Mouse (Mus musculus): ENCODE measurements around the gene Timm8a2. TPM values are rescaled to one million over a fixed set of nuclear protein-coding genes. Genes with fewer than 3 reads are reported as not detected.
"Not testable (repeated sequence)": the region's sequence is repeated elsewhere in the genome, so short reads cannot be mapped to it uniquely, and the experiment has no call there.

The Timm8a2 gene
- polyA plus RNA-seq, 1 experiment from 2014 or later, result not detected

GRCm38 (mm10) chr14:122060642-122061041, 26.2 kb downstream of the Timm8a2 start:
- H3K27ac ChIP-seq, result no peak overlapping the region
- no peak overlapping the region for H3K4me3 ChIP-seq (replicated peaks)
- no peaks in the 10 kb centered on the region for H3K27me3 ChIP-seq
- DNase-seq, result peak; percentile 60
- ATAC-seq (ENCODE audit: low read depth), result peak; percentile 53
- H3K9me3 ChIP-seq (replicated peaks), result no peaks in the 10 kb centered on the region
- no peak overlapping the region for H3K4me2 ChIP-seq
- H3K9ac ChIP-seq, result no peak overlapping the region
- peaks cover 15% of the 10 kb centered on the region; the same call in 1 of the 2 replicates for H3K4me1 ChIP-seq (replicated peaks)
- no peaks in the 10 kb centered on the region for H3K36me3 ChIP-seq
- 5% methylated on average over 3 of the region's 3 CpGs for WGBS (ENCODE audit: insufficient replicate concordance)

GRCm38 (mm10) chr14:122061376-122061775, 26.9 kb downstream of the Timm8a2 start:
- Histone ChIP-seq H3K27me3 (no peaks in the 10 kb centered on the region), H3K36me3 (no peaks in the 10 kb centered on the region), H3K4me1 (replicated peaks) (peaks cover 18% of the 10 kb centered on the region; the same call in 1 of the 2 replicates), H3K27ac (no peak overlapping the region), H3K9me3 (replicated peaks) (no peaks in the 10 kb centered on the region), H3K4me2 (no peak overlapping the region), H3K4me3 (replicated peaks) (no peak overlapping the region), H3K9ac (no peak overlapping the region)
- WGBS (ENCODE audit: insufficient replicate concordance), result 81% methylated on average over 6 of the region's 6 CpGs
- ATAC-seq (ENCODE audit: low read depth), result no peak
- DNase-seq, result no peak

DNA sequence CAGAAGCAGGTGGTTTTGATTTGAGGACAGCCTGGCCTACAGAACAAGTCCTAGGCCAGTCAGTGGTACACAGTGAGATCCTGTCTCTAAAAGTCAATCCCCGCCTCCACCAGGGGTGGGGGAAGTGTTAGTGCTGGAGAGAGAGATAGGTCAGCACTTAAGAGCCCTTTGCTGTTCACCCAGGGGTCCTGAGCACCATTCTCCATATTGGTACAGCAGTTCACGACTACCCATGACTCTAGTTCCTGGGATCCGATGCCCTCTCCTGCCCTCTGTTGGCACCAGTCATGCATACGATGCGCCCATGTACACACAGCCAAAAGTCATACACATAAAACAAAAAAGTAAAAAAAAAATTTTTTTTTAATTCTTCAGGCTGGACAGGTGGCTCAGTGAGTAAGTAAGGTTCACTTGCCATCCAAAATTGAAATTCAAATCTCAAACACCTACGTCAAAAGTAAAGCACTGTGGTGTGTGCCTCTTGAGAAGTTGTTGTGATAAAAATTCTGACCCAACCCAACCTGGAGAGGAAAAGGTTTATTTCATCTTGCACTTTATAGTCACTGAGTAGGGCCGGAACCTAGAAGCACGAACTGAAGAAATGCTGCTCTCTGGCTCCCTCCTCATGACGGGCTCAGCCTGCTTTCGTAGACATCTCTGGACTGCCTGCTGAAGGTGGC, 28.1 kb downstream of the Timm8a2 start:
- Histone ChIP-seq H3K36me3 (no peaks in the 10 kb centered on the region), H3K27me3 (no peaks in the 10 kb centered on the region), H3K27ac (no peak overlapping the region), H3K4me1 (replicated peaks) (peaks cover 12% of the 10 kb centered on the region), H3K9me3 (replicated peaks) (no peaks in the 10 kb centered on the region), H3K4me2 (no peak overlapping the region), H3K9ac (no peak overlapping the region), H3K4me3 (replicated peaks) (no peak overlapping the region)
- DNase-seq (no peak), ATAC-seq (ENCODE audit: low read depth) (no peak)
- WGBS (ENCODE audit: insufficient replicate concordance), result 67% methylated on average over 10 of the region's 10 CpGs

GRCm38 (mm10) chr14:122063599-122063998, 29.1 kb downstream of the Timm8a2 start:
- no peak for DNase-seq
- peaks cover 12% of the 10 kb centered on the region for H3K4me1 ChIP-seq (replicated peaks)
- H3K4me3 ChIP-seq (replicated peaks), result no peak overlapping the region
- no peak overlapping the region for H3K4me2 ChIP-seq
- no peaks in the 10 kb centered on the region for H3K36me3 ChIP-seq
- WGBS (ENCODE audit: insufficient replicate concordance), result 45% methylated on average over 5 of the region's 5 CpGs
- H3K9me3 ChIP-seq (replicated peaks), result no peaks in the 10 kb centered on the region
- H3K27ac ChIP-seq, result no peak overlapping the region
- no peak for ATAC-seq (ENCODE audit: low read depth)
- no peaks in the 10 kb centered on the region for H3K27me3 ChIP-seq
- H3K9ac ChIP-seq, result no peak overlapping the region

DNA sequence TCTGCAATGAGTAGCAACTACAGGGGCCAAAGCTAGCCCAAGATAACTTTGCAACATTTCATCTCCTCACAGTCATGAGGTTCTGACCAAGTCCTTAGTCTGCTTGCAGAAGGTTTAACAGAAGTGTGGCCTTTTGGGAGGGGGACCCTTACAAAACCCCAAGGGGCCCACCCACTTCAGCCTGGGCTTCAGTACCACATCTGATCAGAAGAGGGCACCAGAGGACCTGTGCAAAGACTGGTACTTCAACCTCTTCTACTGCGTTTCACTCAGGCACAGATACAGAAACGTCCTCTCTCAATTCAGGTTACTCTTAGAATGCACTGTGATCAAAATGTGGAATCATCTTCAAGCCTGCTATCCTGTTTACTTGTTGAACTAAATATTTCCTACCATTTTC, 30.0 kb downstream of the Timm8a2 start:
- WGBS (ENCODE audit: insufficient replicate concordance), result 8% methylated on average over 2 of the region's 2 CpGs
- ATAC-seq (ENCODE audit: low read depth) (no peak), DNase-seq (peak; percentile 17)
- peaks cover 16% of the 10 kb centered on the region for H3K4me1 ChIP-seq (replicated peaks)
- no peaks in the 10 kb centered on the region for H3K27me3 ChIP-seq
- no peak overlapping the region for H3K4me2 ChIP-seq
- H3K9ac ChIP-seq, result no peak overlapping the region
- no peaks in the 10 kb centered on the region for H3K36me3 ChIP-seq
- no peak overlapping the region for H3K27ac ChIP-seq
- H3K4me3 ChIP-seq (replicated peaks), result no peak overlapping the region
- H3K9me3 ChIP-seq (replicated peaks), result no peaks in the 10 kb centered on the region

- ATAC-seq (ENCODE audit: low read depth) (no peak), DNase-seq (no peak)
- Histone ChIP-seq H3K9me3 (replicated peaks) (no peaks in the 10 kb centered on the region), H3K4me1 (replicated peaks) (peaks cover 13% of the 10 kb centered on the region), H3K4me3 (replicated peaks) (no peak overlapping the region), H3K9ac (no peak overlapping the region), H3K4me2 (no peak overlapping the region), H3K36me3 (no peaks in the 10 kb centered on the region), H3K27ac (no peak overlapping the region), H3K27me3 (no peaks in the 10 kb centered on the region)
- WGBS (ENCODE audit: insufficient replicate concordance), result 32% methylated on average over 4 of the region's 4 CpGs
Measured at GRCm38 (mm10) chr14:122066243-122066642, 31.8 kb downstream of the Timm8a2 start.

DNA sequence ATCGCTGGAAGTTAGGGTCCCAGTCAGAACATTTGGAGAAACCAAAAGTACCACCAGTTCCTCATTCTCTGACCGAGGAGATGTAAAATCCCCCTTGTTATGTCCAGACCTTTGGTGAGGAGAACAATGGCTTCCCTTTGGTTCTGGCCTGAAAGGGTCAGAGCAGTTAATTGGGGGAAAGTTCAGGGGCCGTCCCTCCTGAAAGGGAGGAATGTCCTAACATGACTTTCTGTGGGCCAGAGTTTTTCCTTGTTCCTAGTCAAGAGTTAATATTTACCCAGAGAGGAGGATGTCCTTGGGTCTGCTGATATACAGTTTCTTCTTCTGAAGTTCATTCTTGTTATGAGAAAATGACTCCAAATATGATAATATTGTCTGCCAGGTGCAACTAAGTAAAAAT, 33.6 kb downstream of the Timm8a2 start:
- H3K27me3 ChIP-seq; H3K9ac ChIP-seq; H3K27ac ChIP-seq; H3K4me2 ChIP-seq; H3K36me3 ChIP-seq; DNase-seq; ATAC-seq (ENCODE audit: low read depth); H3K4me3 ChIP-seq (replicated peaks); H3K9me3 ChIP-seq (replicated peaks): not testable (repeated sequence)
- H3K4me1 ChIP-seq (replicated peaks), result peaks cover 13% of the 10 kb centered on the region
- WGBS (ENCODE audit: insufficient replicate concordance), result 42% methylated on average over 3 of the region's 3 CpGs

DNA sequence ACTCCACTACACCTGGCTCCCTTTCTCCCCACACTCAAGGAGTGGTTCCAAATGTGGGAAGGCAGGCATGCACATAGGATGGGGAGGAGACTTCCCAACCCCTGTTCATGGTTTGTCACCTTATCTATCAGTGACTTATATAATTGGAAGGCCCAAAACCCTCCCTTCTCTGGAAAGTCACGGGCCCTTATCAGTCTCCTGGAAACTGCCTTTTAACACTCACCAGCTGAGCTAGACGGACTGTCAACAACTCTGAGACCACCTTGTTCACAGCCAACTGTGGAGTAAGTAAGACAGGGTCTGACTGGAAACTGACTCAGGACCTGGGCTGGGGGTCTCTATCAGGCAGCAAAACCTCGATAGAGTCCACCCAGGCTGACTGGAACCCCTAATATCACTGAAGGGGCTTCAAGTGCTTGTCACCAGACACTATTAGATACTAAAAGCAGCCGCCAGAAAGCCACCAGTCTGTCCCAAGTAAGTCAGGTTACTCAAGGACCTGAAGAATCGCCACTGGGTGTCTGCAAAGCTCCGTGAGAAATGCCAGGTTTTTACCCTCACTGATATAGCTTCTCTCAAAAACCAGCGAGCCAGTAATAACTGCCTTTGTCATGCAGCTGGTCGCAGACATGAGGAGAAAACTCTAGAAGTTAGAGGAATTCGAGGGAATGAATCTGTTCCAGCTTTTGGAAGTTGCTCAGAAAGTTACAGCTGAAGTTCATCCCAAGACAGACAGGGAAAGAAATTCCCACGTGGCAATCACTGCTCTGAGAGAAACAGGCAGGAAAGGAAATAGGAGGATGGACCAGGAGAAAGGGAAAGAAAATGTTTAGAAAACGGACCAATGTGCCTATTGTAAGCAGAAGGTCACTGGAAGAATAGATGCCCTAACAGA, 34.6 kb downstream of the Timm8a2 start:
- DNase-seq, result no peak
- H3K4me1 ChIP-seq (replicated peaks), result peaks cover 13% of the 10 kb centered on the region
- no peak overlapping the region for H3K9ac ChIP-seq
- H3K9me3 ChIP-seq (replicated peaks), result no peaks in the 10 kb centered on the region
- WGBS (ENCODE audit: insufficient replicate concordance), result 43% methylated on average over 11 of the region's 11 CpGs
- H3K4me2 ChIP-seq, result no peak overlapping the region
- no peaks in the 10 kb centered on the region for H3K36me3 ChIP-seq
- 0 out of 2 replicates have a peak, but pooled peaks have one; percentile 22 for ATAC-seq (ENCODE audit: low read depth)
- H3K27me3 ChIP-seq, result no peaks in the 10 kb centered on the region
- no peak overlapping the region for H3K27ac ChIP-seq
- H3K4me3 ChIP-seq (replicated peaks), result no peak overlapping the region

DNA sequence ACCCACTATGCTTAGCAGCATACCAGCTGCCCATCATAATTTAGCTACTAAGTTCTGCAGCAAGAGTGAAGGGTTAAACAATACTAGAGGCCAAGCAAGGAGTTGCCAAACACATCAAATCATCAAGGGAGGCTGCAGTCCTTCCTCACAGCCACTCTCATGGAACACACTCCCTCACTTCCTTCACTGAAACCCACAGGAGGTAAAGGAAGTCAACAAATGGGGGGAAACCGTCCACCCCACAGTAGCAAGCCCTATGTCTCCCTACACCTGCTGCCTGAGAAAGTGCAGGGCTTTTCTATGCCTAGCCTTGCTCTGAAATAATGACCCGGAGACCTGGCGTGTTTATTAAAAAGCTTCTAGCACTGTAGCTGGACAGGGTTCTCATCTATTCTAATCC, 35.5 kb downstream of the Timm8a2 start:
- no peak for ATAC-seq (ENCODE audit: low read depth)
- Histone ChIP-seq H3K36me3 (no peaks in the 10 kb centered on the region), H3K27me3 (no peaks in the 10 kb centered on the region), H3K27ac (no peak overlapping the region), H3K9ac (no peak overlapping the region), H3K4me3 (replicated peaks) (no peak overlapping the region), H3K4me1 (replicated peaks) (peaks cover 13% of the 10 kb centered on the region), H3K9me3 (replicated peaks) (no peaks in the 10 kb centered on the region), H3K4me2 (no peak overlapping the region)
- WGBS (ENCODE audit: insufficient replicate concordance), result 55% methylated on average over 3 of the region's 3 CpGs
- DNase-seq, result no peak

DNA sequence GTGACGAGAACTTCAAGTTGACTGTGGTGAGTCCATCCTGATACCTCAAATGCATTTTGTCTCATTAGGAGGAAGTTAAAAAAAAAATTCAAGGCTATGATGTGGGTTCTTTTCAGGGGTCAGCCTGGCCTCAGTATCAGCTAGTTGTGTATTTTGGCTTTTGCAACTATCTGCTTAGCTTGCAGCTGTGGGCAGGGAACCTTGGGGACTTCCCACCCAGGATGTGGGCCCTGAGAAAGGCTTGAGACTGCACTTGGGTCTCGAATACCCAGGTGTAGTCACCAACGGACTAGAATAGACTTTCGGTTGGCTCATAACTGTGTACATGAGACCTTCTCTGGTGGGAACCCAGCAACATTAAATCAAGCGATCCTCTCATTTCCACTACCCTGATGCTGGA, 38.9 kb downstream of the Timm8a2 start:
- Histone ChIP-seq H3K4me1 (replicated peaks) (peaks cover 8% of the 10 kb centered on the region), H3K4me3 (replicated peaks) (no peak overlapping the region), H3K27me3 (no peaks in the 10 kb centered on the region), H3K4me2 (no peak overlapping the region), H3K9me3 (replicated peaks) (no peaks in the 10 kb centered on the region), H3K27ac (no peak overlapping the region), H3K9ac (no peak overlapping the region), H3K36me3 (no peaks in the 10 kb centered on the region)
- 77% methylated on average over 5 of the region's 5 CpGs for WGBS (ENCODE audit: insufficient replicate concordance)
- no peak for DNase-seq
- no peak for ATAC-seq (ENCODE audit: low read depth)

DNA sequence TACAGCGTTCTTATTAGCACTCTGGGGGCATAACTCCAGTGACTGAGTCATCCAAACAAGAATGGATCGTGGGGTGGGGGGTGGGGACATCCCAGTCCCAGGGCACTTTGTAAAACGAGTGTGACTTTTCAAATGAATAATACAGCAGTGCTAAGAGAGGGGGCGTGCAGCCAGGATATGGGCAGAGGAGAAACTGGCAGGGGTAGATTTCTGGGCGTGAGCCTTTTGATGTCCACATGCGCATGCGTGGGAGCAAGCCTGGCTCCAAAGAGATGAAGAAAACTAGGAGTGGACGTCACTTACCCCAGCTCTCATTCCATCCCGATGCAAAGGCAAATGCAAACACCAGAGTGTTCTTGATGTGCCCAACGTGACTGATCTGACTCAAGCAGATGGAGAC, 39.9 kb downstream of the Timm8a2 start:
- no peak overlapping the region for H3K4me3 ChIP-seq (replicated peaks)
- DNase-seq, result no peak
- H3K27me3 ChIP-seq, result no peaks in the 10 kb centered on the region
- no peaks in the 10 kb centered on the region for H3K36me3 ChIP-seq
- no peak for ATAC-seq (ENCODE audit: low read depth)
- H3K9ac ChIP-seq, result no peak overlapping the region
- no peak overlapping the region for H3K27ac ChIP-seq
- H3K4me2 ChIP-seq, result no peak overlapping the region
- WGBS (ENCODE audit: insufficient replicate concordance), result 66% methylated on average over 10 of the region's 10 CpGs
- H3K9me3 ChIP-seq (replicated peaks), result no peaks in the 10 kb centered on the region
- no peaks in the 10 kb centered on the region for H3K4me1 ChIP-seq (replicated peaks)

All from liver, embryonic 13.5 days (tissue).